Mouse (Mus musculus): ENCODE measurements around the gene Stxbp5l. TPM values are rescaled to one million over a fixed set of nuclear protein-coding genes. Genes with fewer than 3 reads are reported as not detected.
"Not testable (repeated sequence)": the region's sequence is repeated elsewhere in the genome, so short reads cannot be mapped to it uniquely, and the experiment has no call there.

Stxbp5l gene
- total RNA-seq, 1 experiment from 2014 or later: not detected

DNA sequence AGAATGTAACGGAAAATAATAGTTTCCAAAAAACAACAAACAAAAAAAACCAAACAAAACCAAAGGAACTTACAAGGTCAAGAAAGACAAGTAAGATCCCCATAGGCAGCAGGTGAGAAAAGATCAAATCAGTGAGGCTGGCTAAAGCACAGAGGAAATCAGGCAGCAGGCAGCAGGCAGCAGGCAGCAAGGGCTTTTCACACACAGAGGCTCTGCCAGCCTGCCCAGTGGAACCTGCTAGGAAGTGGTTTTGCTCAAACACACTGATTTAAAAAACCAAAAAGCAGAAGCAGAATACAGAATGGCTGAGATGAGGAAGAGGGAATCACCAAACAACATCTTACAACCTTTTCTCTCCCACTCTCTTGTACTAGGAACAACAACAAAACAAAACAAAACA, 47.2 kb downstream of the Stxbp5l start:
- no peak for ATAC-seq (ENCODE audit: extremely low read depth, insufficient number of reproducible peaks, low FRiP score, poor library complexity, severe bottlenecking)

DNA sequence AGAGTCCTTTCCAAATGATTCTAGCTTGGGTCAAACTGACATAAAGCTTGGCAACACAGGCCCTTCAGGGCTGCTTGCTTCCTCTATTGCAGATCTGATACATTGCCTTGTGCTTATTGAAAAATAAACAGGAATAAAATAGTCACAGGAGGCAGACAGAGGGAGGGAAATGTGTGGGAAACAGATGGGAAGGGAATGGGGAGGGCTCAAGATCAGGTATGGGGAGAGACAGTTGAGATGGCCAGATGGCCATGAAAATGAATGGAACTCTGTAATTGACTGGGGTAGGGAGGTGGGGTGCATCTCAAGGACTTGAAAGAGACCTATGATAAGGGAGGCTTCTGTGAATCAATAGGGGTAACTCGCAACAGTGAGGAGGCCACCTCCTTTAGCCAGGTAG, 80.3 kb downstream of the Stxbp5l start:
- ATAC-seq (ENCODE audit: extremely low read depth, insufficient number of reproducible peaks, low FRiP score, poor library complexity, severe bottlenecking): no peak

DNA sequence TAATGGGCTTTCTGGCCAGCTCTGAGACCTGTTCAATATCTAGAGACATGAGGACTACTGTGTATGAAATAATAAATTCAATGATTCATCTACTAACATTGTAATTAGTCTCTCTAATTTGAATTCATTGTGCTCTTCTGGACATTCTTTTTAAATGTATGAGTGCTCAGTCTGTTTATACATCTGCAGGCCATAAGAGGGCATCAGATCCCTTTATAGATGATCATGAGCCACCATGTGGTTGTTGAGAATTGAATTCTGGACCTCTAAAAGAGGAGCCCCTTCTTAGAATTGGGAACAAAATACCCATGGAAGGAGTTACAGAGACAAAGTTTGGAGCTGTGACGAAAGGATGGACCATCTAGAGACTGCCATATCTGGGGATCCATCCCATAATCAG, 92.2 kb downstream of the Stxbp5l start:
- ATAC-seq (ENCODE audit: extremely low read depth, insufficient number of reproducible peaks, low FRiP score, poor library complexity, severe bottlenecking): no peak

DNA sequence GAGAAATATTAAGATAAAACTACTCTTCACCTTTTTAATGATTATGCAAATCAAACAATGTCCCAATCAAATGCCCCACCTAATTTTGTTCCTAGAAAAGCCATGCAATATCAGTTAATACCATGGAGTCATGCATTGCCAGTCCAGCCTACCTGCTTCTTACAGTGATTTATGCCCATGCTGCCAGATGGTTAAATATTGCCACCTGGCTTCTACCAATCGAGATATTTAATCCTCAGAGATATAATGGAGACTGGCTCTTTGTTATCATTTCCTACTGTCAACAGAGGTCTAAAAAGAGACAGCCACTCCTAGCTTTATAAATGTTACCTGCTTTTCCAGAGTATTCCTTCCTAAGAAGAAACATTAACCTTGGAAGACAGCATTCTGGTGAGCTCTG, 104.6 kb downstream of the Stxbp5l start:
- no peak for ATAC-seq (ENCODE audit: extremely low read depth, insufficient number of reproducible peaks, low FRiP score, poor library complexity, severe bottlenecking)

DNA sequence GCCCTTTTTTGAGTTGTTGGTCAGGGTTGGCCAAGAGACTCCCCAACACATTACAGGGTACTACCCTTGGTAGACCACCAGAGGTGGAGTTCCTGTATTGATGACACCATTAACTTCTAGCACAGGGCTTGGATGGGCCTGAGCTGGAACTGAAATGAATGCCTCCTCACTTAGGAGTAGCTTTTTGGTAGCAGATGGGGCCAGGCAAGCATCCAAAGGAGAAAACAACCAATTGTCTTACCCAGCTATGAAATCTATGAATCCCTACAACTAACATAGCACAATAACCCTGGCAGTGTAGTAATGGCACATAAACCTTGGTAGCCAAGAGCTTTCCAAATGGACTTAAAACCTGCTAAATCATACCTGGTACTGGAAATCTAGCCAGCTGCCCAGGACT, 111.1 kb downstream of the Stxbp5l start:
- ATAC-seq (ENCODE audit: extremely low read depth, insufficient number of reproducible peaks, low FRiP score, poor library complexity, severe bottlenecking): no peak

DNA sequence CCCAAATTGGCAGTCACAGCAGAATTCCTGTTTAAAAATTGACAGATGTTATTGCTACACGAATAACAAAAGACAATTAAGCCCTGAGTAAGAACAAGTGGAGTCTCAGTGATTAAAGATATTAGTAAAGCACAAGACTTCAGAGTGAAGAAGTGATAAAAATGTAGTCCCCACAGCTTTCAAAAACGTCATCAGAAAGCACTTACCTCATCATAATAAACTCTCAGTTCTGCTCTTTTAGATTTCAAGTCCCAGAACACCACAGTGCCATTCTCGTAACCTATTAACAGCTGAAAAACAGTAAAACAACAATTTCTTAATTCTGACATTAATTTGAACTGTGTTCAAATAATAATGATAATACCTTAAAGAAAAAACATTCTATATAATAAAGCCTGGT, 123.1 kb downstream of the Stxbp5l start:
- ATAC-seq (ENCODE audit: extremely low read depth, insufficient number of reproducible peaks, low FRiP score, poor library complexity, severe bottlenecking): no peak

DNA sequence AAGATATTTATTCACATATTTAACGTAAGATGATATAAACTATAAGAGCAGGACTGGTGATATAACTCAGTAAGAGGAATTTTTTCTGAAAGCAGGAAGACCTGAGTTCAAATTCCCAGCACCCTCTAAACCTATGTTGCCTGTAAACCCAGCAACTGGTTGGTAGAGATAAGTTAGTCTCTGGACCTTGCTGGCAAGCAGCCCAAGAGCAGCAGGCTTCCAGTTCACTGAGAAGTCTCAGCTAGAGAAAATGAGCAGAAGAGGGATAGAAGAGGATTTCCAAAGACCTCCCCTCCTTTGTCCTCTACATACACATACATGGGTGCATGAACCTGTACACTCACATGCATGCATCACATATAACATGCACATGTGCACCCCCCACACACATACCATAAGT, 165.6 kb downstream of the Stxbp5l start:
- ATAC-seq (ENCODE audit: extremely low read depth, insufficient number of reproducible peaks, low FRiP score, poor library complexity, severe bottlenecking): no peak

DNA sequence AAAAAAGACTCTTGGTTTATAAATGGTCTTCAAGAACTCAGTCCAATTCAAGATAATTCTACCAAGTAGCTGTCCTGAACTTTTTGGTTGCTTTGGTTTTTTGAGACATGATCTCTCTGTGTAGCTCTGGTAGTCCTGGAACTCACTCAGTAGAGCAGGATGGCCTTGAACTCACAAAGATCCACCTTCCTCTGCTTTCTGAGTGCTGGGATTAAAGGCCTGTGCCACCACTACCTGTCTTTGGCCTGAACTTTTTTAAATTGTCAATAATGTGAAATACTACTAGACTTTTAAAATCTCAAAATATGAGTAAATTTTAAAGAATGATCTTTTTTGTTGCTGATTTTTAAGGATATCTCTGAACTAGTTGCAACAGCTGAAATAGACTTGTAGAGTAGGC, 176.0 kb downstream of the Stxbp5l start:
- no peak for ATAC-seq (ENCODE audit: extremely low read depth, insufficient number of reproducible peaks, low FRiP score, poor library complexity, severe bottlenecking)

DNA sequence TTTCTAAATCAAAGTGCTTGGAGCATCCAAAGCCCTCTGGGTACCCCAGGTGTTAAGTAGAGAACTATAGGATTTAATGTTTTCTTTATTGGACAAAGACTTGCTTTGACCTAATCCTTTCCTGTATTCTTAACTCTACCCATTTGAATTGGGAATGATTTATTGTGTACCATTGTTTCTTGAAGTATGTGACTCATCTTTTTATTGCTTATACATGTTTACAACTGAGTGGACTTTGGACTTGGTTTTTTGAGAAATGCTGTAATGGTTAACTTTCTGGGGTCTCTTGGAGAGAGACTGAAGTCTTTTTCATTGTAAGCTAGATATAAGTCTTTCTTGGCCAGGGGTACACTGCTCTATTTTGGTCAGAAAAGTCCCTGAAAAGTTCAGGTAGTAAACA, 190.6 kb downstream of the Stxbp5l start:
- no peak for ATAC-seq (ENCODE audit: extremely low read depth, insufficient number of reproducible peaks, low FRiP score, poor library complexity, severe bottlenecking)

DNA sequence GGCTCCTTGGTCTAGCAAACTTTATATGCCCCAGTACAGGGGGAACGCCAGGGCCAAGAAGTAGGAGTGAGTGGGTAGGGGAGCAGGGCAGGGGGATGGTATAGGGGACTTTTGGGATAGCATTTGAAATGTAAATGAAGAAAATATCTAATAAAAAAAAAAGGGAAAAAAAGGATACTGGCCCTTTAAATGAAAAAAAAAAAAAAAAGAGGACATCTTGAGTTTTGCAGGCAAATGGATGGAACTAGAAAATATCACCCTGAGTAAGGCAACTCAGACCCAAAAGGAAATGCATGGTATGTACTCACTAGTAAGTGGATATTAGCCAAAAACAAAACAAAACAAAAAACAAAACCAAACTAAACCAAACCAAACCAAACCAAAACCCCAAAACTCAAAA, 259.6 kb downstream of the Stxbp5l start:
- not testable (repeated sequence) for ATAC-seq (ENCODE audit: extremely low read depth, insufficient number of reproducible peaks, low FRiP score, poor library complexity, severe bottlenecking)

DNA sequence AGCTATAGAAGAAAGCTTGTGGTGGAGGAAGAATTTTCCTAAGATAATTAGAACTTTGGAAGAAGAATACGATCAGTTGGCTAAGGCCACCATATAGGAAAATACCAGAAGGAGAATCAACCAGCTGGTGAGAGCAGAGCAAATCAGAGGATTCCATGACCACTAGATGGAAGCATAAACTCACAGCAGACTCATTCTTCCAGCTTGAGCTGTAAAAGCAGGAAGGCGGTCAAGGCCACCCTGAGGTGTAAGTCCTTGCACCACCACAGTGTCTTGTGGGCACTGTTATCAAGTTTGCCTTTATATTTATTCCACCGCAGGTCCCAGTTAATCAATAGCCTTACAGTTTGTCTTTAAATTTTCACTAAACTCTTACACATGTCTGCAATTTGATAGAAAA, 275.5 kb downstream of the Stxbp5l start:
- ATAC-seq (ENCODE audit: extremely low read depth, insufficient number of reproducible peaks, low FRiP score, poor library complexity, severe bottlenecking): no peak

DNA sequence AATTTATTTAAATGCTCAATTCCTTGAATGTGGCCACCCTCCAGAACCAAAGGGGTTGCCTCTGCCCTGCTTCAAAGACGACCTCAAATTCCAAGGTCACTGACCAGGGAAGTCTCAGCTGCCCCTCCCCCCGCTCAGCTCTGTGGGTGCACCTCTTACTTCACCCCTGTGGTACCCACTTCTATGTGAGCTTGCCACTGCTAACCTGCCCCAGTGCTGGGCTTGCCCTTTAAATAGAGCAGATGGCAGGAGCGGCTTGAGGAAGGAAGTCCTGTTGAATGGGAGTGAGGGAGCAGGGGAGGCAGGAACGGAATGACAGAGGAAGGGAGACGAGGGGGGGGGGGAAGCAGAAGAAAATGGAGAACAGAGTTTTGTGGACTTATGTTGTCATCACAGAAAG, 276.0 kb downstream of the Stxbp5l start:
- no peak for ATAC-seq (ENCODE audit: extremely low read depth, insufficient number of reproducible peaks, low FRiP score, poor library complexity, severe bottlenecking)

DNA sequence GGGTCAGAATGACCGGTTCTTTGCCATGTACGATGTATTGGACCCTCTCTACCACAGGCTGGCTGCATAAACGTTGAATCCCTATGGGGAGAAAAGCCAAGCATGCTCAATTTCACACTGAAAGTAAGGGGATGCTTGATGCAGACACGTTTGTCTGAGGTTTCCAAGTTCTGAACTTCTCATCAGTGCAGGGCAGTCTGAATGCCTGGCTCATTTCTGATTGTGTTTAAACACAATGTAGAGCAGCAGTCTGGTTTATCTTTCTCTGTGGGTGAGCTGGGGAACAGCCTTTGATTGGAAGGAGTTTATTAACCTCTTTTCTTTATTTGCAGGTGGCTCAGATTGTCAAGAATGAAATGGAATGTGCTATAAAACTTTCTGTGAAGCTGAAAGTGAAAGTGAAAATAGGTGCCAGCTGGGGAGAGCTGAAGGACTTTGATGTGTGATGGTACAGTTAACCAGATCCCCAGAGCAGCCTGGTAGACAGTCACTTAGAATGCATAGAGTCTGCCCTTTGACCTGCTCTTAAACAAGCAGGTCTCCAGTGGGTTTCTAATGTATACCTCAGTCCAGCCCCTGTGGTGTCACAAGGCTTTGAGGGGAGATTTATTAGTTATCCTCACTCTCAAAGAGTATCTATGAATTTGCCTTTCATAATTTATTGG, 290.5 kb downstream of the Stxbp5l start:
- peak; percentile 67; the same call in 1 of the 2 replicates for ATAC-seq (ENCODE audit: extremely low read depth, insufficient number of reproducible peaks, low FRiP score, poor library complexity, severe bottlenecking)

DNA sequence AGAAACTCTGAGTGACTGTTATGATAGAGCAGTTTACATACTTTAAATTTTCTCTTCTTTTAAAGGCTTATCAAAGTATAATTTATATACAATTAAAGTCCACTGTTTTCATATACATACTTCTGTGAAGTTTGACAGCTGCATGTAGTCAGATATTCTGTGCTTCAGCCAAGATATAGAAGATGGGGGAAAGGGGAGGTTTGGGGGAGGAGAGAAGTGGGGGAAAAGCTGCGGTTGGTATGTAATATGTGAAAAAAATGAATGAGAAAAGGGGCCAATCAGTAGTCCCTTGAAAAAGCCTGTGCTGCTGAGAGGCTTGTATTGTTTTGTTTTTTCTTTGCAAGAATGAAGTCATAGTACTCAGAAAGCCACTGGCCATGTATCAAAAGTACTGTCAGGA, 295.1 kb downstream of the Stxbp5l start:
- no peak for ATAC-seq (ENCODE audit: extremely low read depth, insufficient number of reproducible peaks, low FRiP score, poor library complexity, severe bottlenecking)

DNA sequence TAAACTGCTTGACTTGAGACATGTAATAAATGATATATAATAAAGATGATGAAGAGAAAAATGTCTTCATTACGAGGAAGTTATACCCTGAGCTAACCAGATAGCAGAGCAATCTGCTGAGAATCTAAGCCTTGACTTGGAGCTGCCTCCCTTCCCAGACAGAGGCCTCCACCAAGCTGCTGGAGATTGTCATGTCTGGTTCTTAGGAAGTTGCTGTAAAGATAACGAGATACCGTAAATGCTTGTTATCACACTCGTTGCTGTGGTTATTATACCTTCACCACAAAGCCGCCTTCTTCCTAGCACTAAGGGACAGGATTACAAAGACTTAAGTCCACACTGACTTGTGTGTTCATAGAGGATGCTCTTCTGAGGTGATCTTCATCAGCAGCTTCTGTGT, 312.4 kb downstream of the Stxbp5l start:
- ATAC-seq (ENCODE audit: extremely low read depth, insufficient number of reproducible peaks, low FRiP score, poor library complexity, severe bottlenecking): no peak

Other genes with a start within 250 kb of the Stxbp5l start
- 19.5 and 20.5 TPM in 2 replicates for gene Gtf2e1, start 154.8 kb upstream of the Stxbp5l start, total RNA-seq (2017)
- gene Rabl3, start 154.9 kb upstream of the Stxbp5l start, total RNA-seq (2017): 3.8 and 7.0 TPM in 2 replicates
- gene Hgd, start 195.2 kb upstream of the Stxbp5l start, total RNA-seq (2017): not detected in 2 replicates

Measured in neutrophil, adult 5-6 weeks (primary cell).